Mouse (Mus musculus): ENCODE measurements around the gene Il1r1. TPM values are rescaled to one million over a fixed set of nuclear protein-coding genes. Genes with fewer than 3 reads are reported as not detected.

Gene Il1r1
- polyA plus RNA-seq, 1 experiment, result 1.9 TPM

- no peak overlapping the region for H3K4me3 ChIP-seq (ENCODE audit: control insufficient read depth, low read depth, low read length)
- no peak for TF ChIP-seq POLR2A (IDR thresholded peaks at IDR 0.05; ENCODE audit: control insufficient read depth, low read depth, low read length)
- TF ChIP-seq CTCF (IDR thresholded peaks at IDR 0.05; ENCODE audit: control insufficient read depth, insufficient read depth, insufficient replicate concordance, low read depth, low read length), result no peak
- no peaks in the 10 kb centered on the region for H3K4me1 ChIP-seq (ENCODE audit: control insufficient read depth, insufficient read depth, low read length)
- no peaks in the 10 kb centered on the region for H3K36me3 ChIP-seq (ENCODE audit: control insufficient read depth, insufficient read depth, low read length)
- no peak overlapping the region for H3K27ac ChIP-seq (ENCODE audit: control insufficient read depth, insufficient read depth, low read depth, low read length)
- no peaks in the 10 kb centered on the region for H3K27me3 ChIP-seq (ENCODE audit: control insufficient read depth, insufficient read depth, low read length)
Observed at GRCm38 (mm10) chr1:40240353-40241092, 15.6 kb downstream of the Il1r1 start.

DNA sequence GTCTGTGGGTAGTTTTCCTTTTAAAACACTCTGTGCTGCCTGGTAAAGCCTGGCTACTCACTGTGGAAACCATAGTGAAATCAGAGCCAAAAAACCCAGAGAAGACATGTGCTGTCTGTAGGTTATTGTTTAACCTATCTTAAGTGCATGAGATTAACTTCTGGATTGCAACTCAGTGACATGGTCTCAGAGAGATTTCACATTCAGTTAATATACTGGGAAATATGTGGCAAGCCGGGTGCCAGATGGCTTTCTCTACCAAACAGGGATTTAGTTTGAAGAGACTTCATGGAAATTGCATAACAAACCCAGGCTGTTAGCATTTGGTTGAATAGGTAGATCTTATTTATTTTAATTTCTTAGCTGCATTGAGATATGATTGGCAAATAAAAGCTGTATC, 17.8 kb downstream of the Il1r1 start:
- Histone ChIP-seq H3K4me3 (ENCODE audit: control insufficient read depth, low read depth, low read length) (no peak overlapping the region), H3K27ac (ENCODE audit: control insufficient read depth, insufficient read depth, low read depth, low read length) (no peak overlapping the region), H3K4me1 (ENCODE audit: control insufficient read depth, insufficient read depth, low read length) (no peaks in the 10 kb centered on the region), H3K36me3 (ENCODE audit: control insufficient read depth, insufficient read depth, low read length) (no peaks in the 10 kb centered on the region), H3K27me3 (ENCODE audit: control insufficient read depth, insufficient read depth, low read length) (no peaks in the 10 kb centered on the region)
- TF ChIP-seq CTCF (IDR thresholded peaks at IDR 0.05; ENCODE audit: control insufficient read depth, insufficient read depth, insufficient replicate concordance, low read depth, low read length) (no peak), POLR2A (IDR thresholded peaks at IDR 0.05; ENCODE audit: control insufficient read depth, low read depth, low read length) (no peak)

DNA sequence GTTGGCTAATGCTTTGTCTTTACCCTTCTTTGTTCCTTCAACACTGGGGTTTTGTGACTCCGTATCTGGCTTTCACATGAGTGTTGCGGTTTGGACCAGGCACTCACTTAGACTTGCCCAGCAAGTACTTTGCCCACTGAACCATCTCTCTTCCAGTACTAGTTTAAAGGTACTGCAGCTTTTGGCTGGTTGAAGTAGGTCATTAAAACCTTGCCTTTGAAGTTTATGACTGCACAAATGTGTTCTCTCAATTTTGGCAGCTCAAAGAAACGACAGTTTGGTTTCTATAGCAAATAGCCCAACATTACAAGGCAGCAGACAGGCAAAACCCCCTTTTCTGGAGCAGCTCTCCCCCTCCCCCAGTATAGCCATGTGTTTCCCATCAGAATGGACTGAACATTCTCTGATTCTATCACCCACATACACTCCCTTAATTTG, 18.7 kb downstream of the Il1r1 start:
- Histone ChIP-seq H3K36me3 (ENCODE audit: control insufficient read depth, insufficient read depth, low read length) (no peaks in the 10 kb centered on the region), H3K4me1 (ENCODE audit: control insufficient read depth, insufficient read depth, low read length) (no peaks in the 10 kb centered on the region), H3K27me3 (ENCODE audit: control insufficient read depth, insufficient read depth, low read length) (no peaks in the 10 kb centered on the region), H3K4me3 (ENCODE audit: control insufficient read depth, low read depth, low read length) (no peak overlapping the region), H3K27ac (ENCODE audit: control insufficient read depth, insufficient read depth, low read depth, low read length) (no peak overlapping the region)
- TF ChIP-seq CTCF (IDR thresholded peaks at IDR 0.05; ENCODE audit: control insufficient read depth, insufficient read depth, insufficient replicate concordance, low read depth, low read length) (no peak), POLR2A (IDR thresholded peaks at IDR 0.05; ENCODE audit: control insufficient read depth, low read depth, low read length) (no peak)

DNA sequence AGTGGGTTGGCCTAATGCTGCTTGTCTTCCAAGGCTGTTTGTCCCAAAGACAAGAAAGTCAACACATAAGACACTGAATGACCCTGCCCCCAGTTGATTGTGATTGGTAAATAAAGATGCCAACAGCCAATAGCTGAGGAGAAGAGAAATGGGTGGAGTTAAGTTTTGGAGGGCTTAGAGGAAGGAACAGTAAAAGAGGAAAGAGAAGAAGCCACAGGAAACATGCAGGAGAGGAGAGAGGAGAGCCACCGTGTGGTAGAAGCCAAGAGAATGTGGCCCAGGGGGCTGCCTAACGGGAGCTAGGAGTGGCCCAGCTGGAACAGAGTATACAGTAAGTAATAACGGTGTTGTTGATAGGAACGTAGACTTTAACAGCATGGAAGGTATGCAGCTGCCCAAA, 25.5 kb downstream of the Il1r1 start:
- no peak overlapping the region for H3K27ac ChIP-seq (ENCODE audit: control insufficient read depth, insufficient read depth, low read depth, low read length)

GRCm38 (mm10) chr1:40252507-40252906, 27.6 kb downstream of the Il1r1 start:
- H3K4me1 ChIP-seq (ENCODE audit: control insufficient read depth, insufficient read depth, low read length), result no peaks in the 10 kb centered on the region
- no peak overlapping the region for H3K4me3 ChIP-seq (ENCODE audit: control insufficient read depth, low read depth, low read length)
- TF ChIP-seq CTCF (IDR thresholded peaks at IDR 0.05; ENCODE audit: control insufficient read depth, insufficient read depth, insufficient replicate concordance, low read depth, low read length) (no peak), POLR2A (IDR thresholded peaks at IDR 0.05; ENCODE audit: control insufficient read depth, low read depth, low read length) (no peak)
- no peaks in the 10 kb centered on the region for H3K27me3 ChIP-seq (ENCODE audit: control insufficient read depth, insufficient read depth, low read length)
- no peaks in the 10 kb centered on the region for H3K36me3 ChIP-seq (ENCODE audit: control insufficient read depth, insufficient read depth, low read length)
- H3K27ac ChIP-seq (ENCODE audit: control insufficient read depth, insufficient read depth, low read depth, low read length), result no peak overlapping the region

More for the DNA sequence above, 25.5 kb downstream of the Il1r1 start:
- Histone ChIP-seq H3K4me1 (ENCODE audit: control insufficient read depth, insufficient read depth, low read length) (no peaks in the 10 kb centered on the region), H3K27me3 (ENCODE audit: control insufficient read depth, insufficient read depth, low read length) (no peaks in the 10 kb centered on the region), H3K4me3 (ENCODE audit: control insufficient read depth, low read depth, low read length) (no peak overlapping the region), H3K36me3 (ENCODE audit: control insufficient read depth, insufficient read depth, low read length) (no peaks in the 10 kb centered on the region)
- TF ChIP-seq CTCF (IDR thresholded peaks at IDR 0.05; ENCODE audit: control insufficient read depth, insufficient read depth, insufficient replicate concordance, low read depth, low read length) (no peak), POLR2A (IDR thresholded peaks at IDR 0.05; ENCODE audit: control insufficient read depth, low read depth, low read length) (no peak)

- Histone ChIP-seq H3K4me3 (ENCODE audit: control insufficient read depth, low read depth, low read length) (no peak overlapping the region), H3K27me3 (ENCODE audit: control insufficient read depth, insufficient read depth, low read length) (no peaks in the 10 kb centered on the region), H3K27ac (ENCODE audit: control insufficient read depth, insufficient read depth, low read depth, low read length) (peak overlapping the region; percentile 1; the same call in 1 of the 2 replicates), H3K36me3 (ENCODE audit: control insufficient read depth, insufficient read depth, low read length) (no peaks in the 10 kb centered on the region), H3K4me1 (ENCODE audit: control insufficient read depth, insufficient read depth, low read length) (no peaks in the 10 kb centered on the region)
- TF ChIP-seq POLR2A (IDR thresholded peaks at IDR 0.05; ENCODE audit: control insufficient read depth, low read depth, low read length) (no peak), CTCF (IDR thresholded peaks at IDR 0.05; ENCODE audit: control insufficient read depth, insufficient read depth, insufficient replicate concordance, low read depth, low read length) (no peak)
Observed at GRCm38 (mm10) chr1:40253940-40254339, 29.1 kb downstream of the Il1r1 start.

GRCm38 (mm10) chr1:40254347-40255057, 29.6 kb downstream of the Il1r1 start:
- Histone ChIP-seq H3K36me3 (ENCODE audit: control insufficient read depth, insufficient read depth, low read length) (no peaks in the 10 kb centered on the region), H3K27ac (ENCODE audit: control insufficient read depth, insufficient read depth, low read depth, low read length) (peak overlapping the region; percentile 1; the same call in 1 of the 2 replicates)

More at GRCm38 (mm10) chr1:40254347-40255057, 29.6 kb downstream of the Il1r1 start:
- Histone ChIP-seq H3K4me1 (ENCODE audit: control insufficient read depth, insufficient read depth, low read length) (no peaks in the 10 kb centered on the region), H3K27me3 (ENCODE audit: control insufficient read depth, insufficient read depth, low read length) (no peaks in the 10 kb centered on the region), H3K4me3 (ENCODE audit: control insufficient read depth, low read depth, low read length) (no peak overlapping the region)
- TF ChIP-seq POLR2A (IDR thresholded peaks at IDR 0.05; ENCODE audit: control insufficient read depth, low read depth, low read length), result no peak
- no peak for TF ChIP-seq CTCF (IDR thresholded peaks at IDR 0.05; ENCODE audit: control insufficient read depth, insufficient read depth, insufficient replicate concordance, low read depth, low read length)
